Mouse (Mus musculus): ENCODE measurements around the gene Ccdc148. TPM values are rescaled to one million over a fixed set of nuclear protein-coding genes. Genes with fewer than 3 reads are reported as not detected.
A peak's percentile ranks its signal among the peaks of the same experiment; 100 is the strongest.

The Ccdc148 gene
- total RNA-seq, 2 experiments from 2014 or later: not detected

DNA sequence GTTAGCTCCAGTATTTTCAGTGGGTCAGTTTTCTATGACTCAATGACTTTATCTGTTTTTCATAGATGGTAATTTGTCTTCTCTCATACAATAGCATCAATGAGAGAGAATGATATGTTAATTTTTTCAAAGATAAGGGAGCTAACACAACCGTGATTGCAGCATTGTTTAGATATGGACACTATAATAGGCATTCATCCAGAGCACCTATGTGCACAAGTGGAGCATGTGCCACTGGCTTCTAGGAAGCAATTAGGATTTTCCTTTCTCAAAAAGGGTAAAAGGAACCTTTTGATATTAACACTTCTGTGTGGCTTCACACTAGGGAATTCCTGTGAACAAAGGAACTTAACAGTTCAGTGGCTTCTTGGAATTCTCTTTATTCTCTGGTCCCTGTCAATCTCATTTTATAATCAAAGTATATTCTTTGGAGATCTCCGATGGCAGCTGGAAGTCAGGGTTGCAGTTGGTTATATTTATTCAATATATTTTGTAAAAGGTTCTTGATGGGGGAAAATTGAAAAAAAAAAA is 203.6 kb downstream of the Ccdc148 start:
- no peak for ATAC-seq (replicated peaks; ENCODE audit: poor library complexity, severe bottlenecking)

DNA sequence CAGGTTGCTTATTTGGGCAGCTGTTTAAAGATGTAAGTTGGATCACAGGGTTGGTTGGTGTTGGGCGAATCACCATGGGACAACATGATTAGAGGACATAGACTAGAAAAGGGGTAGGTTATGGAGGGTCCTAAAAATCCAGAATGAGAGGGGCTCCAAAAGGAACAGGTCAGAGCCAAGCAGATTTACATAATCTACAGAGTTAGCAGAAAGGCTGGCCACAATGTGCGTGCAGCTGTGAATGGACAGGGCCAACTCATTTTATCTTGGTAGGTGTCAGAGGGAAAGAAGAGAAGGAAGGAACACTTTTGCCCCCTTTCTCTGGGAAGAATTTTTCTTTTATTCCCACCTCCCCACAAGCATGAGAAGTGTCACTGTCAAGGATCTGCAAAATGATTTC is 204.1 kb downstream of the Ccdc148 start:
- ATAC-seq (replicated peaks; ENCODE audit: poor library complexity, severe bottlenecking): no peak

DNA sequence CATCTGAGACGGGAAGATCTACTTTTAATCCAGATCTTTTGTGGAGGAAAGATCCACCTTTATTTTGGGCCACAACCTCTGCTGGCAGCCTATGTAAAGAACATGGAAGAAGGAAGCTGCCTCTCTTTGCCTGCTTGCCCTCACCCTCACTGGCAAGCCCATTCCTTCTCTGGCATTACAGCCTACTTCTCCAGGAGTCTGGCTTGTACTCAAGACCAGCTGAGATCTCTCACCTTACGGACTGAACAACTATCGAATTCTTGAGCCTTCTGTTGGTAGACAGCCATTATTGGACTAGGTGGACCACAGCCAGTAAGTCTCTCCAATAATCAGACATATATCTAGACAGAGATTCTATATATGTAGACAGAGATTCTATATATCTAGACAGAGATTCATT is 208.4 kb downstream of the Ccdc148 start:
- ATAC-seq (replicated peaks; ENCODE audit: poor library complexity, severe bottlenecking): no peak

DNA sequence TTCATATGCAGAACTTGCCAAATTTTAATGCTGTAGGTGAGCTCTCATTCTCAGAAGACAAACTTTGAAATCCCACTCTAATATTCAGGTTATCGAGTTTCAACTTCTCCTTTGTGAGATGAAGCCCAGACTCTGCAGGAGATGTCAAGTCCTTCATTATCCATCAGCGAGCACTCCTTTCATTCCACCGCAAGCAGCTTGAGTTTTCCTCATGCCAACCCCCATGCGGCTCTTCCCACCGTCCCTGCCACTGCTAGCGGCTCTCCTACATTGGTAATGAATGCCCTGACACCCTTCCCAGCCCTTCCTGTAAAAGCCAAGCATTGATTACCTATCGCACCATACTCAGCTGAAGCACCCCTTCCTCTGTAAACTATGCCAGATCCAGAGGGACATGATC is 211.7 kb downstream of the Ccdc148 start:
- no peak for ATAC-seq (replicated peaks; ENCODE audit: poor library complexity, severe bottlenecking)

DNA sequence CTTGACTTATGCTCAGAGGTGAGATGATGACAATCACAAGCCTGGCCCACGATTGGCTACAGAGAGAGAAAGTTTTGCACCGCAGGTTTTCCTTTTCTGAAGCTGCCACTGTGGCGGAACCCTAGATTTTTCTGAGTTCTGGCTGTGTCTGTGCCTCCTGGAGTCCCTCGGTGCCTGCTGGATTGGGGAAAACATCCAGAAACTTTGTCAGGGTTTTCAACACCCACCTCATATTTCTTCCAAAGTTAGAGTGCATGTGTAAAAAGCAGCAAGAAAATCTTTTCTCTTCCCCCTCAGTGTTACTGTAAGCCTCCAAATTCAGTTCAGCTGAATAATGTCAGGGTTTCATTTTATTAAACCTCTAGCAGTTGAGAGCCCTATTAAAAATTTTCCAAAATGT is 219.1 kb downstream of the Ccdc148 start:
- no peak for ATAC-seq (replicated peaks; ENCODE audit: poor library complexity, severe bottlenecking)

DNA sequence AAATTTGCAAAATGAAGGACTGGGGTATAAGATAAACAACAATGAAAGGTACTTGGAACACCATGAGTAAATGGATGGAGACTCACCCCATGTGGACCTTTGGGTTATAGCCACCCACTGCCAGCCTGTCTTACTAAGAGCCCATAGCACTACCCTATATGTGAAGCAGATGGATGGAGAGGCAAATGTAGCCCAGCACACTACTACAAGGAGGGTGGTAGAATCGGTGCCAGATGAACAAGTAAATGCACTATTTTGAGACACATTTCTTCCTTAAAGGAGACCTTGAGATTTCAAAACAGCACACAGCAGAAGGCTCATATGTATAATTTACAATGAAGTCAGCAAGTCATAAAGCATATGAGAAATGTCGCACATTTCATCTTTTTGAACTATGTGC is 234.9 kb downstream of the Ccdc148 start:
- no peak for ATAC-seq (replicated peaks; ENCODE audit: poor library complexity, severe bottlenecking)

DNA sequence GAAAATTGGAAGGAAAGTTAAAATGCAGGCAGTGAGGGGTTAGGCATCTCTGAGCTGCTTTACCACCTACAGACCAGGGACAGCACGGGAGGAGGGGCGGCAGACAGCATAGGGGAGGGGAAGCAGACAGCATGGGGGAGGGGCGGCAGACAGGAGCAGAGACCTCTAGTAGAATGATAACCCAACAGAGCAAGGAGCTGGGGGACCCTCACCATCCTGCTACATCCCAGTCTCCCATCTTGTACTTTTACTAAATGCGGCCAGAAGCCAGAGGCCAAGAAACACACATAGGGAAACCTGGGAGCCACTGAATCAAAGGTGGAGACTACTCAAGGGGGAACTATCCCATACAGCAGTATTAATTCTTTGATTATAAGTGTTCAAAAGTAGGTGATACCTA is 242.1 kb downstream of the Ccdc148 start:
- ATAC-seq (replicated peaks; ENCODE audit: poor library complexity, severe bottlenecking): no peak

DNA sequence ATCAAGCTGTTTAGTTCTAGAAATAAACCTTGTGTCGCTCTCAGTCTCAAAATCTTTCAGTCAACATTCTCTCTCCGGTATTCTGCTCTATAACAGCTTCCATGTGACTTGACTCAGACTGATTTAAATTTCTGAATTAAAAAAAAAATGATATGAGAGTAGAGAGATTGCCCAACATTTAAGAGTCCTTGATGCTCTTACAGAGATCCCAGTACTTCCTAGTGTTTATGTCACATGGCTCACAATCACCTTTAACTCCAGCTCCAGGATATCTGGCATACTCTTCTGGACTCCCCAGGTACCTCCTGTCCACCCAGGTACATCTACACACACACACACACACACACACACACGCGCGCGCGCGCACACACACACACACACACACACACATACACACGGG is 248.1 kb downstream of the Ccdc148 start:
- ATAC-seq (replicated peaks; ENCODE audit: poor library complexity, severe bottlenecking): no peak

DNA sequence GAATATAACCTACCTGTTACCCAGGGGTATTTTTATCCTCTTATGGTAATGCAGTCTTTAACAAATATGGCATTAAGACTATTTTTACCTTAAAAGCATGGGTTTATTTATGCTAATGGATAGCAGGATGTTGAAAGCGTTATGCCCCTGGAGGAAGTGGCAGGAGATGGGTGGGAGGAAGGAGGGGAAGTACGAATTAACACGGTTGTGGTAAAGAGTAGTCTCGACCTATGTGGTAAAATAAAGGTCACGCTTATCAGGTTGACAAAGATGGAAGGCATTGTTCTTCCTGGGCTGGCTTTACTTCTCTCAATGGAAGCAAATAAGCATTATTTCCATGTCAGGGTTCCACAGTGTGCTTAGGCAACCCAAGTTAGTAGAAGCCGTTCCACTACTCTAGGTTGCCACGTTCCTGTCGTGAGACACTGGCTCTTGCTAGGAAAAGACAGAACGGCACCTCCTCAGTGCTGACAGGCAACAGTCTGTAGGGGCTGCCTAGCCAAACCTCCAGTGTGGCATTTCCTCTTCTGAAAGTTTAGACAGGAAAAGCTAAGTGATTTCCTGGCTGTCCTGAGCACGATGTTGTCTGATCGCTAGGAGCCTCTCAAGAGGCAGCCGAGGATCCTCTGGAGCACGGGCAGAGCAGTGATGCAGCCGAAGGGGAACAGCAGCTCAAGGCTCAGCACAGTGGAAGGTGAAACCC is 253.5 kb downstream of the Ccdc148 start:
- peak; percentile 93 for ATAC-seq (replicated peaks; ENCODE audit: poor library complexity, severe bottlenecking)

DNA sequence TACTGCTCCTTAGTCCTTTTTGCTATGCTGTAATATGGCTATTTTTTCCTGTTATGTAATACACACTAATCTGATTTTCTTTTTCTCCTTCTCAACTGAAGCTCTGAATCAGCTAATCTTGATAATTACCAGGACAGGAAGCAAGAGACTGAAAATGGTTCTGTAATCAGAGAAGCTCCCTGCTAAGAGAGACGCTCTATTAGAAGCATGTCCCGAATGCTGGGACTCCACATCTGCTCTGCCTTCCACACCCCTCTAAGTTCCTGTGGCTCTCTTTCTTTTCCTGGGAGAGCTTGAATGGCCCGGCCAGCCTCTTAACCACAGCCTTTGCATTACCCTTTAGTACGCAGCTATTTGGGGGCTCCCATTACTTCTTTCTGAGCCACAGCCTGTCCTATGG is 255.4 kb downstream of the Ccdc148 start:
- ATAC-seq (replicated peaks; ENCODE audit: poor library complexity, severe bottlenecking): no peak

DNA sequence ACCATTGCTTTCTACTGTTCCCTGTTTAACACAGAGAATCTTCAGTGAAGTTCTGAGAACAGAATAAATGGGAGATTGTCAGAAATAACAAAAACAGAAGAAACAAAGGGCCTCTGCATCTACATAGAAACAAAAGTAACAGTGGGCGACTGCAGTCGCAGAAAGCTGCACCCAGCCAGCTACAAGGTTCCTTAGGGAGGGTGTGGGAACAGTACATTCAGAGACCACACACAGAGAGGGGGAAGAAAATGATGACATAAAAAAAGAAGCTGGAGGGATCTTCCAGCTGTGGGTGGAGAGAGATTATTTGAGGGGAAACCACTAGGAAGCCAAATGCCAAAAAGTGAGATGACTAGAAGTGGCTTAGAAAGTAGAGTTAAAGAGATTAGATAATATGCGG is 280.6 kb downstream of the Ccdc148 start:
- no peak for ATAC-seq (replicated peaks; ENCODE audit: poor library complexity, severe bottlenecking)

DNA sequence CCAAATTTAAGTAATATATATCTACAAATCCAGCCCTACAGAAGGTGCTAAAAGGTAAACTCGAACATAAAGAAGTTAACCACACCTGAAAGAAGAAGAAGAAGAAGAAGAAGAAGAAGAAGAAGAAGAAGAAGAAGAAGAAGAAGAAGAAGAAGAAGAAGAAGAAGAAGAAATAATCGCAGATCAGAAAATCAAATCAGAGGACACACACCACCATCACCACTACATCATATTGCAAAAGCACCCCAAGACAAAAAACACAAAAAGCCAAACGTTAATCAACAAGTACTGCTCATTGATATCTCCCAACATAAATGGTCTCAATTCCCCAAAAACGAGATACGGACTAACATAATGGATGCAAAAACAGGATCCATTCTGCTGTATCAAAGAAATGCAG is 301.3 kb downstream of the Ccdc148 start, which contains the start of gene Gm11099:
Gm11099 (plus strand) TSS at position 301 of the 400 bp plus-strand sequence.
- no peak for ATAC-seq (replicated peaks; ENCODE audit: poor library complexity, severe bottlenecking)

DNA sequence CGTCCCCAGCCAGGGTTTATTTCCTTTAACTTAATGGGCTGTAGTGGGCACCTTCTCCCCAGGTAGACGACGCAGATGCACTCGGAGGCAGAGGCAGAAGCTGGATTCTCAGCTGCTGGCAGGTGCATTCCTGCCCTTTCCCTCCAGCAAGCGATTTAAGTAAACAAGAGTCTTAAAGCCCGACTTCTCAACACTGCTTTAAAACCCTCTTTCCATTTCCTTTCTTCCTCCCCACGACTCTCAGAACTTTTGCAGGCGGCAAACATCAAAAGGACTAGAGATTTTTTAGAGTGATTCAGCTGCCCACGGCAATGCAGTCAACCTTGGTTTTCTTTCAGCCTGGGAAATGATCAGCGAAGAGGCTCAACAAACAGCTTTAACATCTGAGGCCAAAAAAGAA is 316.0 kb downstream of the Ccdc148 start:
- ATAC-seq (replicated peaks; ENCODE audit: poor library complexity, severe bottlenecking): no peak

DNA sequence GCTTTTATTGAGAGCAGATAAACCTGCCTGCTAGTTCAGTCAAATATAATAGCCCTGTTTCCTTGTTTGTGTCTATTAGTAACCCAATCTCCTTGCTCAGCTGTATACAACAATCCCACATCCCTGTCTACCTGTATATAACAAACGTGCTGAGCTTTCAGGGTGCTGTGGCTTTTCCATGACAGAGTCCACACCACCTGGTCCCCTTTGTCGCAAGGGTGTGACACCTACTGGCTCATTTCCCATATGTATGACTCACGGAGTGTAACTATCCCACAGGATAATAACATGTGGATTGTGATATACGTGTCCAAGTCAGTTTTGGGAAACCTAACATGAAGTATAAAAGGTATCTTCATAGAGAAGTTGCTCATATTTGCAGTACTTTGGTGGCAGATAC is 318.0 kb downstream of the Ccdc148 start:
- no peak for ATAC-seq (replicated peaks; ENCODE audit: poor library complexity, severe bottlenecking)

DNA sequence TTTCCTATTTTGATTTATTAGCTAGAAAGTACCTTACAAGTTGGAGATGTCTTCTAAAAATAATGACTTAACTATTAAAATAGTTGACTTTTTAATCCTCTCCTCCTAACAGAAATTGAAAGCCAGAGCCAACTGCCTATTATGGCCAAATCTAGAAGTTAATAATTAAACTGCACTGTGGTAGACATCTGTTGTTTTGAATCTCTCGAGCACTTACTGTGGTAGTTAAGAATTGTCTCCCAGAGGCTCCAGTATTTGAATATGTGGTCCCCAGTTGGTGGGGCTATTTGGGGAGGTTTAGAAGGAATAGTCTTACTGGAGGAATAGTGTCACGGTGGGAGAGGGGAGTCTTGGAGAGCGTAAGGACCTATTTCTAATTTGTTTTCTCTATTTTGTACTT is 319.5 kb downstream of the Ccdc148 start:
- ATAC-seq (replicated peaks; ENCODE audit: poor library complexity, severe bottlenecking): no peak

DNA sequence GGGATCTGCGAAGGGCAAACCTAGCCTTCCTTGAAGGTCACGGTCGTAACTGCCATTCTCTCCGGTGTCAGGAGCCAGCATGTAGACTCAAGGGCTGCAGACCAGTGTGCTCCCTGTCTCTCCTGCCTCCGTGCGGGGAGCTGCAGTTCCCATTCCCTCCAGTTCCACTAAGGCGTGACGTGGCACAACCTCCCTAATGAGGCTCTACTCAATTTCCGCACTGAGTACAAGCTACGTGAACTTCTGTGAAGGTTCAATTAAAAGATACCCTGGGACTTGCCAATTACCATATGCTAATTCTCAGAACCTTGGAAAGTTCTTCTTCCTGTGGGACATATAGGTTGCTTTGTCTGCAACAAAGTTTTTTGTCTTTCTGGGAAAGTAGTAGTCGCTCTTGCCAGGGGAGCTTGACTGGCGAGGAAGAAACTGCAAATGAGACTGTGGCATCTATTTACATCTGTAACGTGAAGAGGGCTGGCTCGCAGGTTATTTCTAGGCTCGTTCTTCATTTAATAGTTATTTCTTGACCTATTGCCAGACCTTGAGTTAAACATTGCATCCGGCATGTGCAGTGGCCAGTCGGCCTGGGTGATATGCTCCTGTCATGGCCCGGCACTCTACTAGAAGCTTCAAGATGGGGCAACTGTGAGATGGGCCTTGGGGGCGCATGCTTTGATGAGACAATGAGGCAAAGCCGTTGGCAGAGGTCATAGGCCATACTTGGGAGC is 328.1 kb downstream of the Ccdc148 start:
- ATAC-seq (replicated peaks; ENCODE audit: poor library complexity, severe bottlenecking): no peak

DNA sequence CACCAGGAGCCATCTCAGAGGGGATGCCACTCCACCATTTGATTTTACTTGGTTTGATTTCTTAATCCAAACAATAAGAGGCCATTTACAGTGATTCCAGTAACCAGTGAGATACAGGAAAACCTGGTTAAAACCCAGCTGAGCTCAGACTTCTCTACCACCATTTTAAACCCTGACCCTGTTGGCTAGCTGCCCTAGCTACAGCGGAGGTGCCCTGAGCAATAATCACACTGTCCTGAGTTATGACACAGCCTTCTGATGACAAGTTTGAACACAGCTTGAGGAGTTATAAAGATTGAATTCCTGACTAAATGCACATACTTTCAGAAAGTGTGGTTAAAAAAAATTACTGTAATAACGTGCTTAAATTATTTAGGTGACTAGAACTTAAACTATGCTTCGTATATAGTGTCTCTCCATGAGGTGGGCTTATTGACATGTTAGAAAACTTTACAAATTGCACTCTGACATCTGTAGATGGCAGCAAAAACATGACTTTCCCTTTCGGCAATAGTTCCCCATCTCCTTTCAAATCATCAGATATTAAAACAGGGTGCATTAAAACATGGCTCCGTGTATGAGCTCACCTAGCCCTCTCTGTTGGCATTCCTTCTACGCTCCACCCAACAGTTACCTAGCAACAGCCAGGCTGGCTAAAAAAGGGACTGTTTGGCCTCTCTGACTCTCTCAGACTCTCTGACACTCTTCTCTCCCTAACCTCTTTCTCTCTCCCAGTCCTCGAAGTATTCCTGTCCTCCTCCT is 330.3 kb downstream of the Ccdc148 start:
- no peak for ATAC-seq (replicated peaks; ENCODE audit: poor library complexity, severe bottlenecking)

DNA sequence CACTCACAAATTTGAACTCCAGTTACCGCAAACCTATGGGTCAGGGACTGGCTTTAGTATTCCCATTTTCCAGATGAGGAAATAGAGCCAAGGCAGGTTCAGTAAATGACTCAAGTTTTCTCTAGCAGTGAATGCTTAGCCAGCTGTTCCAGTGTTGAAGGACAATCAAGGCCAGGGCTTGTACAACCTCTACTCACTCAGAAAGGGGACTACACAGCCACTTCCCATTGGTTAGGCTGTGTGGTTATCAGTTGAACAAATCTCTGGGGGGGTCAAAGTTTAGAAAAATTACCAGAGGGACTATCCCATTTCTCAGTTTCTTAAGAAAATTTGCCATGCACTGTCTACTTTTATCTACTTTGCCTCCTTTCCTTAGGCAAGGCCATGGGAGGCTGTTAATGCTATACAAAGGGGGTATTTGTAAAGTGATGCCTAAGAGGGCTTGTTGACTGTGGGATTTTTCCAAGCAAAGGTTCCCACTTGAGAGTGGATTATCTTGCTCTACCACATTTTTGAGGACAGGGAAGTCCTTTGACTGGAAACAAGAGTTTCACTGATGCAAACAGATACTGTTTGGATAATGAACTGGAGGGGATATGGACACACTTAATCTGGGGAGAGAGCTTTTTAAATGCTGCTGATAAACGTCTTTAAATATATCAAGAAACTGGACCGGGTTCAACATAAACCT is 331.4 kb downstream of the Ccdc148 start:
- ATAC-seq (replicated peaks; ENCODE audit: poor library complexity, severe bottlenecking): no peak

DNA sequence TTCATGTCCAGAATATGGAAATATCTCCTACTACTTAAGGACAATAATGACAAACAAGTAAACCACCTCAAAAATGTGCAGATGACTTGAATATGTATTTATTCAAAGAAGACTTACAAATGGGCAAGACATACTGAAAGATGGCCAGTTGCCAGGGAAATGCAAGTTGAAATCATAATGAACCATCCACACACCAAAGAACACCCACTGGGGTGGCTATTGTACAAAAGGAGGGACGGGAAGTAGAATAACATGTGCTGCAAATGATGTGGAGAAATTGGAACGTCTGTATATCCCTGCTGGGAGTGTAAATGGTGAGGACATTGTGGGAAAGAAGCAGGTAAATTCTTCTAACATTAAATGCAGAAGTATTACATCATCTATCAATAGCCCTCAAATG is 347.5 kb downstream of the Ccdc148 start:
- no peak for ATAC-seq (replicated peaks; ENCODE audit: poor library complexity, severe bottlenecking)

DNA sequence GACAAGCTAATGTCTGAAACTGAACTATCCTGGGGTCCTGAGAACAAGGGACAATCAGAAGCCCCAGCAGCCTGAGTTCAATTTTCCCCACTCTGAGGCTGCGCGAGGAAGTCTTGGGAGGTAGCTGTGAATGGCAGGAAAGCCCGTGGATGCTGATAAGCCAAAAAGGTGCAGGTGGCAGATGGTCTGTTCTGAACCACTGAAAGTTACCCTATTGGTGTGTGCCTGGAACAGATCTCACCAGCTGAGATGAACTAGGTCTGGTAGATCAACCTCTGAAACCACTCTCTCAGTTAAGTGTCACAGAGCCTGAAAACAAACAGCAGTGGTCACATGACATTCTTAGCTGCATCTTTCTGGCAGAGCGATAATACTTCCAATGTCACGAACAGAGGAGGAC is 360.9 kb downstream of the Ccdc148 start:
- ATAC-seq (replicated peaks; ENCODE audit: poor library complexity, severe bottlenecking): no peak

DNA sequence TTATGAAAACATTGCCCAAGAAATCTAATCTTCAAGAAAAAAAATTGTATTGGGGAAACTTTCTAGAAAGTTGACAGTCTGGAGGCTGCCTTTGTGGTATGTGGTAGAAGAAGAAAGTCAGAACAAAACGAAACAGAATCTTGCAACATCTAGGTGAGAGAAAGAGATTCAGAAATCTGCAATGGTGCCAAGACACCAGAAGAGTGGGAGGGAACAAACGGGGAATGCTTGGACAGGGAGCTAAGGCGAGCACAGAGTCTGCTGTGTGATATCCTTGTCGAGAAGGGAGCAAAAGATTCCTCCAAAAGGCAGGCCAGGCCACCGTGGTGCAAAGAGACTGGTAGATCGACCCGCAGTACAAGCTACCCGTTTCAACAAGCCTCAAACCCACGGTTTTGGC is 361.4 kb downstream of the Ccdc148 start:
- ATAC-seq (replicated peaks; ENCODE audit: poor library complexity, severe bottlenecking): no peak

Measured in granulocyte monocyte progenitor cell, adult 5-6 weeks (primary cell).